Mouse (Mus musculus) C2C12 (cell line): ENCODE data around the gene Clptm1l. TPM values are rescaled to one million over a fixed set of nuclear protein-coding genes. Genes with fewer than 3 reads are reported as not detected.
A peak's percentile ranks its signal among the peaks of the same experiment; 100 is the strongest.

Source experiments
- H3K27me3 ChIP-seq: one replicate; pipeline ENCODE4 v1.6.1; 2011; ENCODE audit not compliant: control insufficient read depth, insufficient read depth, insufficient read length
- H3K36me3 ChIP-seq: one replicate; pipeline ENCODE4 v1.6.1; 2011; ENCODE audit not compliant: control insufficient read depth, insufficient read depth
- H3K4me3 ChIP-seq: one replicate; pipeline ENCODE4 v1.5.1; 2011; ENCODE audit warnings: mild to moderate bottlenecking, control low read depth; ENCODE audit not compliant: poor library complexity, insufficient read depth, severe bottlenecking
- H3K79me2 ChIP-seq: one replicate; pipeline ENCODE4 v1.6.1; 2011; ENCODE audit not compliant: control insufficient read depth, insufficient read depth
- H3K79me3 ChIP-seq: one replicate; pipeline ENCODE4 v1.6.1; 2011; ENCODE audit warnings: low read depth, control low read depth
- H3ac ChIP-seq: one replicate; pipeline ENCODE3; 2011; ENCODE audit warnings: low read depth; ENCODE audit not compliant: control insufficient read depth, insufficient read length
- CEBPB ChIP-seq: IDR thresholded peaks from one replicate; pipeline ENCODE4 v1.6.1; 2011; ENCODE audit warnings: low read depth, mild to moderate bottlenecking, control low read depth, moderate library complexity
- CTCF ChIP-seq: IDR thresholded peaks from one replicate; pipeline ENCODE4 v1.5.1; 2011; ENCODE audit not compliant: control insufficient read depth, insufficient read depth, insufficient read length
- FOSL1 ChIP-seq: IDR thresholded peaks from one replicate; pipeline ENCODE4 v1.8.0; 2011; ENCODE audit warnings: mild to moderate bottlenecking, low read length; ENCODE audit not compliant: poor library complexity, insufficient read depth, severe bottlenecking
- MAX ChIP-seq: IDR thresholded peaks from one replicate; pipeline ENCODE4 v1.6.1; 2011; ENCODE audit warnings: mild to moderate bottlenecking, control low read depth
- MYOD1 ChIP-seq: IDR thresholded peaks from one replicate; pipeline ENCODE4 v1.6.1; 2011; ENCODE audit warnings: low read depth; ENCODE audit not compliant: control insufficient read depth, insufficient read length
- MYOG ChIP-seq: IDR thresholded peaks from one replicate; pipeline ENCODE4 v1.6.1; 2011; ENCODE audit not compliant: control insufficient read depth, insufficient read length; ENCODE audit errors: extremely low read depth
- USF1 ChIP-seq: IDR thresholded peaks from one replicate; pipeline ENCODE4 v1.6.1; 2011; ENCODE audit warnings: low read depth, mild to moderate bottlenecking, control low read depth, moderate library complexity
- polyA plus RNA-seq: library from polyadenylated mRNA; unstranded; fragments of >200 nt; fragmentation: generic; extraction: Trizol; gene quantifications from one replicate; pipeline ENCODE4 v1.2.1, GENCODE M21; 2012; ENCODE audit warnings: missing spikeins

Gene Clptm1l
- polyA plus RNA-seq, 1 experiment: 131 TPM

- Histone ChIP-seq H3K79me2 (no peaks in the 10 kb centered on the region), H3ac (no peak overlapping the region), H3K4me3 (no peak overlapping the region), H3K36me3 (no peaks in the 10 kb centered on the region), H3K27me3 (peaks cover 3% of the 10 kb centered on the region), H3K79me3 (no peaks in the 10 kb centered on the region)
- TF ChIP-seq MYOG (no peak), CEBPB (no peak), FOSL1 (no peak), CTCF (no peak), USF1 (no peak), MAX (no peak), MYOD1 (no peak)
These were observed 7.5 kb upstream of the Clptm1l start for GRCm38 (mm10) chr13:73596276-73596675.

GRCm38 (mm10) chr13:73600217-73600616 lies 3.6 kb upstream of the Clptm1l start:
- Histone ChIP-seq H3ac (no peak overlapping the region), H3K36me3 (no peaks in the 10 kb centered on the region), H3K79me2 (peaks cover 13% of the 10 kb centered on the region), H3K4me3 (no peak overlapping the region), H3K27me3 (peaks cover 2% of the 10 kb centered on the region), H3K79me3 (peaks cover 10% of the 10 kb centered on the region)
- TF ChIP-seq MYOG: no peak
- no peak for TF ChIP-seq MYOD1
- no peak for TF ChIP-seq CTCF
- TF ChIP-seq FOSL1: no peak
- no peak for TF ChIP-seq MAX
- TF ChIP-seq USF1: no peak
- TF ChIP-seq CEBPB: no peak

- Histone ChIP-seq H3K27me3 (no peaks in the 10 kb centered on the region), H3K79me2 (peaks cover 26% of the 10 kb centered on the region), H3ac (peak overlapping the region; percentile 48), H3K4me3 (peak overlapping the region; percentile 82), H3K36me3 (peaks cover 21% of the 10 kb centered on the region), H3K79me3 (peaks cover 10% of the 10 kb centered on the region)
- TF ChIP-seq MYOG (no peak), MAX (no peak), FOSL1 (no peak), CEBPB (no peak), MYOD1 (no peak), USF1 (no peak), CTCF (no peak)
These were observed 760 bp upstream of the Clptm1l start for GRCm38 (mm10) chr13:73603046-73603445.

- H3K79me3 ChIP-seq: peaks cover 10% of the 10 kb centered on the region
- TF ChIP-seq CTCF (no peak), MYOD1 (no peak), CEBPB (no peak), USF1 (no peak), MAX (no peak), FOSL1 (no peak), MYOG (no peak)
- H3K4me3 ChIP-seq: peak overlapping the region; percentile 82
- H3K79me2 ChIP-seq: peaks cover 26% of the 10 kb centered on the region
- H3K27me3 ChIP-seq: no peaks in the 10 kb centered on the region
- peak overlapping the region; percentile 82 for H3ac ChIP-seq
- peaks cover 34% of the 10 kb centered on the region for H3K36me3 ChIP-seq
These were observed 551 bp downstream of the Clptm1l start for GRCm38 (mm10) chr13:73604156-73604957.

GRCm38 (mm10) chr13:73618406-73618805 lies 14.6 kb downstream of the Clptm1l start:
- H3K27me3 ChIP-seq: no peaks in the 10 kb centered on the region
- H3K79me3 ChIP-seq: no peaks in the 10 kb centered on the region
- no peaks in the 10 kb centered on the region for H3K79me2 ChIP-seq
- H3K36me3 ChIP-seq: peaks cover 59% of the 10 kb centered on the region
- H3K4me3 ChIP-seq: no peak overlapping the region
- H3ac ChIP-seq: no peak overlapping the region
- no peak for TF ChIP-seq MYOG

GRCm38 (mm10) chr13:73620637-73621036 lies 16.8 kb downstream of the Clptm1l start:
- no peak overlapping the region for H3K4me3 ChIP-seq
- no peaks in the 10 kb centered on the region for H3K79me3 ChIP-seq
- TF ChIP-seq MYOG (no peak), CTCF (no peak), USF1 (no peak), MYOD1 (no peak), CEBPB (no peak), FOSL1 (no peak), MAX (no peak)
- no peaks in the 10 kb centered on the region for H3K27me3 ChIP-seq
- no peak overlapping the region for H3ac ChIP-seq
- peaks cover 47% of the 10 kb centered on the region for H3K36me3 ChIP-seq
- H3K79me2 ChIP-seq: no peaks in the 10 kb centered on the region
